Mouse (Mus musculus) forebrain, embryonic 16.5 days (tissue): Measurements from ENCODE around the gene Qdpr. TPM values are rescaled to one million over a fixed set of nuclear protein-coding genes. Genes with fewer than 3 reads are reported as not detected.

ENCODE experiments used
- ATAC-seq: fragments of 200-750 bp; cut with Nextera tagmentation; 2 replicates; pipeline ENCODE4 v1.8.0; 2017; ENCODE audit warnings: mild to moderate bottlenecking, moderate library complexity
- H3K27ac ChIP-seq: fragments of 300-500 bp; sonication (generic); 2 replicates; pipeline ENCODE4 v1.5.1; 2014; ENCODE audit warnings: low read length, control low read depth
- H3K27me3 ChIP-seq: fragments of 300-500 bp; sonication (generic); replicated peaks from 2 replicates; pipeline ENCODE4 v1.6.1; 2014; ENCODE audit warnings: low read length; ENCODE audit not compliant: control insufficient read depth, insufficient read depth
- H3K36me3 ChIP-seq: fragments of 300-500 bp; sonication (generic); 2 replicates; pipeline ENCODE4 v1.6.1; 2014; ENCODE audit not compliant: control insufficient read depth, insufficient read depth
- H3K4me1 ChIP-seq: fragments of 300-500 bp; sonication (generic); replicated peaks from 2 replicates; pipeline ENCODE4 v1.6.1; 2014; ENCODE audit warnings: low read length; ENCODE audit not compliant: control insufficient read depth, insufficient read depth
- H3K4me2 ChIP-seq: fragments of 300-500 bp; sonication (generic); 2 replicates; pipeline ENCODE4 v1.6.1; 2014; ENCODE audit warnings: mild to moderate bottlenecking, low read length, control low read depth
- H3K4me3 ChIP-seq: fragments of 300-500 bp; sonication (generic); replicated peaks from 2 replicates; pipeline ENCODE4 v1.5.1; 2014; ENCODE audit warnings: mild to moderate bottlenecking, low read length, control low read depth
- H3K9ac ChIP-seq: fragments of 300-500 bp; sonication (generic); replicated peaks from 2 replicates; pipeline ENCODE4 v1.6.1; 2014; ENCODE audit warnings: low read depth, low read length, control low read depth
- H3K9me3 ChIP-seq: fragments of 300-500 bp; sonication (generic); 2 replicates; pipeline ENCODE4 v1.6.1; 2016; ENCODE audit warnings: low read length; ENCODE audit not compliant: control insufficient read depth
- WGBS: fragments of 180-500 bp; shearing (Covaris S2); extraction: QIAGEN DNeasy Blood & Tissue Kit; methylation state at CpG from one replicate; pipeline ENCODE4 v1.1.7; 2014; 5-methylcytosine and 5-hydroxymethylcytosine counted together
- polyA plus RNA-seq: library from polyadenylated mRNA; unstranded; fragments of >200 nt; fragmentation: Nextera tagmentation; extraction: Ambion mirVana; gene quantifications from 2 replicates; pipeline ENCODE4 v1.2.1, GENCODE M21; 2015

Qdpr gene
- polyA plus RNA-seq, 1 experiment from 2014 or later: 107 TPM

- Histone ChIP-seq H3K4me3 (no peak overlapping the region), H3K27me3 (no peaks in the 10 kb centered on the region), H3K9ac (no peak overlapping the region), H3K4me1 (no peaks in the 10 kb centered on the region), H3K9me3 (no peaks in the 10 kb centered on the region), H3K27ac (no peak overlapping the region), H3K36me3 (no peaks in the 10 kb centered on the region), H3K4me2 (no peak overlapping the region)
- 75% methylated on average over 10 of the region's 10 CpGs for WGBS
- ATAC-seq: no peak
These were observed 30.0 kb downstream of the Qdpr start for GRCm38 (mm10) chr5:45419841-45420638.

- Histone ChIP-seq H3K36me3 (no peaks in the 10 kb centered on the region), H3K4me2 (no peak overlapping the region), H3K4me1 (no peaks in the 10 kb centered on the region), H3K9me3 (no peaks in the 10 kb centered on the region), H3K9ac (no peak overlapping the region), H3K27me3 (no peaks in the 10 kb centered on the region), H3K27ac (no peak overlapping the region), H3K4me3 (no peak overlapping the region)
- no peak for ATAC-seq
- 73% methylated on average over 3 of the region's 3 CpGs for WGBS
These were observed 32.1 kb downstream of the Qdpr start for GRCm38 (mm10) chr5:45417859-45418443.

- Histone ChIP-seq H3K27ac (no peak overlapping the region), H3K27me3 (no peaks in the 10 kb centered on the region), H3K9me3 (no peaks in the 10 kb centered on the region), H3K4me2 (no peak overlapping the region), H3K4me1 (no peaks in the 10 kb centered on the region), H3K36me3 (no peaks in the 10 kb centered on the region), H3K4me3 (no peak overlapping the region), H3K9ac (no peak overlapping the region)
- no peak for ATAC-seq
- WGBS: 85% methylated on average over 3 of the region's 3 CpGs
These were observed 33.6 kb downstream of the Qdpr start for GRCm38 (mm10) chr5:45416478-45416877.

- Histone ChIP-seq H3K4me2 (no peak overlapping the region), H3K4me3 (no peak overlapping the region), H3K9ac (no peak overlapping the region), H3K9me3 (no peaks in the 10 kb centered on the region), H3K27ac (no peak overlapping the region), H3K36me3 (no peaks in the 10 kb centered on the region), H3K4me1 (no peaks in the 10 kb centered on the region), H3K27me3 (no peaks in the 10 kb centered on the region)
- no peak for ATAC-seq
- WGBS: 69% methylated on average over 2 of the region's 2 CpGs
These were observed 43.9 kb downstream of the Qdpr start for GRCm38 (mm10) chr5:45406129-45406528.

- H3K4me3 ChIP-seq: no peak overlapping the region
- H3K36me3 ChIP-seq: no peaks in the 10 kb centered on the region
- H3K4me1 ChIP-seq: no peaks in the 10 kb centered on the region
- ATAC-seq: peak; percentile 94
- H3K9me3 ChIP-seq: no peaks in the 10 kb centered on the region
- 10% methylated on average over 11 of the region's 11 CpGs for WGBS
- no peak overlapping the region for H3K4me2 ChIP-seq
- H3K27me3 ChIP-seq: no peaks in the 10 kb centered on the region
- no peak overlapping the region for H3K27ac ChIP-seq
- H3K9ac ChIP-seq: no peak overlapping the region
These were observed 47.4 kb downstream of the Qdpr start for GRCm38 (mm10) chr5:45402632-45403031.

GRCm38 (mm10) chr5:45384034-45384812 lies 65.8 kb downstream of the Qdpr start:
- Histone ChIP-seq H3K9ac (no peak overlapping the region), H3K27me3 (no peaks in the 10 kb centered on the region), H3K4me3 (no peak overlapping the region), H3K36me3 (no peaks in the 10 kb centered on the region), H3K4me1 (no peaks in the 10 kb centered on the region), H3K27ac (no peak overlapping the region), H3K4me2 (no peak overlapping the region), H3K9me3 (no peaks in the 10 kb centered on the region)
- 80% methylated on average over 2 of the region's 2 CpGs for WGBS
- ATAC-seq: no peak

Other genes starting within 250 kb of the Qdpr start
- not detected in 2 replicates for gene Clrn2, start 3.5 kb upstream of the Qdpr start, polyA plus RNA-seq
- gene Lap3, start 43.1 kb upstream of the Qdpr start, polyA plus RNA-seq: 35.4 and 41.9 TPM in 2 replicates
- 269 and 289 TPM in 2 replicates for gene Med28, start 70.0 kb upstream of the Qdpr start, polyA plus RNA-seq
- gene Fam184b, start 189.4 kb upstream of the Qdpr start, polyA plus RNA-seq: 4.0 and 5.0 TPM in 2 replicates
- gene Ncapg, start 219.7 kb upstream of the Qdpr start, polyA plus RNA-seq: 21.0 and 27.2 TPM in 2 replicates